Mouse (Mus musculus) forebrain, postnatal 0 days (tissue): ENCODE results near the gene Tprn. TPM values are rescaled to one million over a fixed set of nuclear protein-coding genes. Genes with fewer than 3 reads are reported as not detected.

Source experiments
- ATAC-seq: fragments of 200-750 bp; cut with Nextera tagmentation; 2 replicates; pipeline ENCODE4 v1.8.0; 2017; ENCODE audit warnings: mild to moderate bottlenecking, moderate library complexity
- DNase-seq: peaks from one replicate; pipeline ENCODE4 v3.0.0-alpha.2; 2015
- H3K27ac ChIP-seq: fragments of 300-500 bp; sonication (generic); 2 replicates; pipeline ENCODE4 v1.5.1; 2014; ENCODE audit warnings: low read depth, mild to moderate bottlenecking, antibody characterized with exemption, low read length, moderate library complexity, mixed read lengths
- H3K27me3 ChIP-seq: fragments of 300-500 bp; sonication (generic); 2 replicates; pipeline ENCODE4 v1.6.1; 2014; ENCODE audit warnings: mild to moderate bottlenecking, low read length, mixed read lengths; ENCODE audit not compliant: insufficient read depth
- H3K36me3 ChIP-seq: fragments of 300-500 bp; sonication (generic); 2 replicates; pipeline ENCODE4 v1.6.1; 2014; ENCODE audit warnings: mild to moderate bottlenecking, moderate library complexity; ENCODE audit not compliant: insufficient read depth
- H3K4me1 ChIP-seq: fragments of 300-500 bp; sonication (generic); 2 replicates; pipeline ENCODE4 v1.6.1; 2014; ENCODE audit warnings: antibody characterized with exemption; ENCODE audit not compliant: insufficient read depth
- H3K4me2 ChIP-seq: fragments of 300-500 bp; sonication (generic); 2 replicates; pipeline ENCODE4 v1.6.1; 2014; ENCODE audit warnings: low read depth, mild to moderate bottlenecking, moderate library complexity
- H3K4me3 ChIP-seq: fragments of 300-500 bp; sonication (generic); 2 replicates; pipeline ENCODE4 v1.5.1; 2014; ENCODE audit warnings: low read depth, low read length, mixed read lengths
- H3K9ac ChIP-seq: fragments of 300-500 bp; sonication (generic); 2 replicates; pipeline ENCODE4 v1.6.1; 2014; ENCODE audit warnings: mild to moderate bottlenecking
- H3K9me3 ChIP-seq: fragments of 300-500 bp; sonication (generic); 2 replicates; pipeline ENCODE4 v1.6.1; 2016; ENCODE audit warnings: low read length
- CTCF ChIP-seq: sonication (generic); IDR thresholded peaks from 2 replicates; pipeline ENCODE4 v1.5.1; 2016; ENCODE audit warnings: antibody characterized with exemption, control low read depth, low read depth
- WGBS: fragments of 180-500 bp; shearing (Covaris S2); extraction: QIAGEN DNeasy Blood & Tissue Kit; methylation state at CpG from one replicate; pipeline ENCODE4 v1.1.7; 2014; 5-methylcytosine and 5-hydroxymethylcytosine counted together
- polyA plus RNA-seq: library from polyadenylated mRNA; unstranded; fragments of >200 nt; fragmentation: Nextera tagmentation; extraction: Ambion mirVana; gene quantifications from 2 replicates; pipeline ENCODE4 v1.2.1, GENCODE M21; 2015
- total RNA-seq: library from RNA; depleted of rRNA; stranded (reverse); fragments of >200 nt; gene quantifications from 2 replicates; pipeline ENCODE4 v1.2.3, GENCODE M21; 2014

The Tprn gene
- total and polyA plus RNA-seq, 2 experiments from 2014 or later: 18.1 to 18.8 TPM

DNA sequence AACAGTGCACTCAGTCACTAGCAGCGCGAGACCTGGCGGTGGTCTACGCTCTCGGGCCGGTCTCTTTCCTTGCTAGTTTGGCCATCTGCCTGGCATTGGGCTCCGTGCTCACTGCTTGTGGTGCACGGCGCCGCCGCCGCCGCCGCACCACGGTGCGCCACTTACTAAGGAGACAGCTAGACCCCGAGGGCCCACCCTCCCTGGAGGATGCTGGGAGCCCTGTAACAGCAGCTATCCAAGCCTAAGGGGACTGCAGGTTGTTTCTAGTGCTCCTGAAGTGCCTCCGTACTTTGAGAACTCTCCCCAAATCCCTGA is 28.4 kb downstream of the Tprn start:
- peak overlapping the region; percentile 28 for H3K4me3 ChIP-seq
- under 1% methylated on average over 18 of the region's 18 CpGs for WGBS
- ATAC-seq: peak; percentile 57

DNA sequence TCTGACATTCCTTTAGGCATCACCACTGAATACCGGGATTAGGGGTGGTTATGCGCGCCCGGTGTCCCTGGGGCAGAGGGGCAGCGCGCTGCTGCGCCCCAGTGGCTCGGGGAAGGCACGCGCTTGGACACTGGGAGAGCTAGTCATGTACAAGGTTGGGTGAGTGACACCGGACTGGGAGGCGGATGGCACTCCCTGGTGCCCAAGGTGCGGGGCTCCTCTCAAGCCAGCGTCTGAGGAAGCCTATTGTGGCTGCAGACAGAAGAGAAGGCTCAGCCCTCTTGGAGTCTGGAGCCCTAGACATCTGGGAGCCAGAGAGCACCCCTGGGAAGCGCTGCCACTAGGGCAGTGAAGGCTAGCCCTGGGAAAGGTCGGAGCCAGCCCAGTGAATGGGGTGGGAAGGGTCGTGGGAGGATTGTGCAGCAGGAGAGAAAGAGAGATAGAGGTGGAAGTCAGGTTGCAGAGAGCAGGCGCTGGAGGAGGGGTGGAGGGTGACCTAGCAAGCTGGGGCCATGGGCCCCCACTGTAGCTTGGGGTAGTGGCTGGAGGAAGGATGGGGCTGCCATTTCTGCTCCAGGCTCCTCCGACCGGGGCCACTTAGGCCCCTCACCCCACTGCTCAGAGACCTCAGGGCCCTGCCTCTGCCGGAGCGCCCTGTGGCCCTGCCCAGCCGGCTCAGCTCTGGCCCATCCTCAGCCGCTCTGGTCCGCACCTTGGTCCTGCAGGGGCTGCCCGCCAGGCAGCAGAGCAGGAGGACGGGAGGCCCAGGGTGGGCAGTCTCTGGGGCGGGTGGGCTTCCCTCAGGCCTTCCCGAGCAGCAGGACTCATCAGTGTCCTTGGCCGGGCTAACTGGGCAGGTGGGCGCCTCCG is 29.0 kb downstream of the Tprn start:
- WGBS: 6% methylated on average over 32 of the region's 32 CpGs
- H3K27ac ChIP-seq: no peak overlapping the region
- no peak for TF ChIP-seq CTCF
- ATAC-seq (peak; percentile 0; the same call in 1 of the 2 replicates), DNase-seq (no peak)
- peaks cover 26% of the 10 kb centered on the region for H3K36me3 ChIP-seq
- H3K9me3 ChIP-seq: no peaks in the 10 kb centered on the region
- H3K9ac ChIP-seq: peak overlapping the region; percentile 48; the same call in 1 of the 2 replicates
- H3K27me3 ChIP-seq: peaks cover 39% of the 10 kb centered on the region
- H3K4me1 ChIP-seq: peaks cover 8% of the 10 kb centered on the region; the same call in 1 of the 2 replicates
- H3K4me3 ChIP-seq: 0 out of 2 replicates have a peak overlapping the region, but pooled peaks have one; percentile 28
- peak overlapping the region; percentile 60 for H3K4me2 ChIP-seq

More for the DNA sequence above, 28.4 kb downstream of the Tprn start:
- peak; percentile 66 for DNase-seq
- Histone ChIP-seq H3K36me3 (peaks cover 22% of the 10 kb centered on the region), H3K27ac (no peak overlapping the region), H3K9me3 (no peaks in the 10 kb centered on the region), H3K27me3 (peaks cover 39% of the 10 kb centered on the region), H3K4me1 (peaks cover 8% of the 10 kb centered on the region; the same call in 1 of the 2 replicates), H3K9ac (peak overlapping the region; percentile 48; the same call in 1 of the 2 replicates), H3K4me2 (peak overlapping the region; percentile 60)
- TF ChIP-seq CTCF: no peak

DNA sequence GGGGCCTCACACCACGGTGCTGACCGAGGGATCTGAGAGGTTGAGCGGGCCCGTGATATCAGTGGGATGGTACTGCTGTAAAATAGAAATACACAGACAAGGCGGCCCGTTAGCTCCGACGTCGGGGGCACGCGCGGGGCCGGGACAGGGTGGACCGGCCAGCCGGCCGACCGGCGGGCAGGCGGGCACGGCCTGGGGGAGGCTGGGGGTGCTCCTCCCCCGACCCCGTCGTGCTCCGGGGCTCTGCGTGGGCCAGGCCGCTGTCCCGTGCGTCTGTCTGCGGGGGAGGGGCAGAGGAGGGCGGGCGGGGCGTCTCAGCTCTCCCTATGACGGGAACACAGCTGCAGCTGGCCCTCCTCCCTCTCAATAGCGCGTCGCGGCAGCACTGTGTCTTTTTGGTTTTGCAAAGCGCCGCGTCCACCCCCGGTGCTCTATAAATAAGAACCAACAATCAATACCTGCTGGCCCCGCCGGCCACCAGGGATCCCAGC is 29.7 kb downstream of the Tprn start:
- Histone ChIP-seq H3K4me2 (peak overlapping the region; percentile 40), H3K36me3 (peaks cover 28% of the 10 kb centered on the region), H3K9ac (0 out of 2 replicates have a peak overlapping the region, but pooled peaks have one; percentile 22), H3K27ac (no peak overlapping the region), H3K4me3 (peak overlapping the region; percentile 19; the same call in 1 of the 2 replicates), H3K27me3 (peaks cover 39% of the 10 kb centered on the region), H3K4me1 (peaks cover 8% of the 10 kb centered on the region; the same call in 1 of the 2 replicates), H3K9me3 (no peaks in the 10 kb centered on the region)
- no peak for TF ChIP-seq CTCF
- 14% methylated on average over 34 of the region's 43 CpGs for WGBS
- ATAC-seq (no peak), DNase-seq (no peak)

DNA sequence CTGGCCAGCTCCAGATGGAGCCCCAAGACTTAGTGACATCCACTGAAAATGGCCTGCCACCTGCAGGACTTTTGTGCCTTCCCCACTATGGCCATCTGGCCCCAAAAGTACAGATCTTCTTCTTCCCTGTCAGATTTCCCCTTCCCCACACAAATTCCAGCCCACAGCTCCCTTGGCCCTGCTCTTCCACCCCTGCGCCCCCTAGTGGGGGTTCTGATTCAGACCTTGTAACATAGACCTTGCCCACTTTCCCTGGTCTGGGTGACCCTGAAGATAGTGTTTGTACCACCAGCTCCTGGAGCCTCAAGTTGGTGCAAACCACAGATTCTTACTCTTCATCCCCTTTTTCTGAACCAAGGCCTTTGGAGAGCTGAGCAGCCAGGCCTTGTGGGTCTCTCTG is 30.4 kb downstream of the Tprn start:
- H3K27me3 ChIP-seq: peaks cover 39% of the 10 kb centered on the region
- H3K9ac ChIP-seq: no peak overlapping the region
- H3K4me2 ChIP-seq: peak overlapping the region; percentile 40; the same call in 1 of the 2 replicates
- H3K9me3 ChIP-seq: no peaks in the 10 kb centered on the region
- H3K27ac ChIP-seq: no peak overlapping the region
- DNase-seq (peak; percentile 61), ATAC-seq (no peak)
- H3K4me3 ChIP-seq: no peak overlapping the region
- peaks cover 36% of the 10 kb centered on the region for H3K36me3 ChIP-seq
- peaks cover 8% of the 10 kb centered on the region; the same call in 1 of the 2 replicates for H3K4me1 ChIP-seq
- peak; percentile 85 for TF ChIP-seq CTCF
- WGBS: 0% methylated on average over 1 of the region's 1 CpGs

DNA sequence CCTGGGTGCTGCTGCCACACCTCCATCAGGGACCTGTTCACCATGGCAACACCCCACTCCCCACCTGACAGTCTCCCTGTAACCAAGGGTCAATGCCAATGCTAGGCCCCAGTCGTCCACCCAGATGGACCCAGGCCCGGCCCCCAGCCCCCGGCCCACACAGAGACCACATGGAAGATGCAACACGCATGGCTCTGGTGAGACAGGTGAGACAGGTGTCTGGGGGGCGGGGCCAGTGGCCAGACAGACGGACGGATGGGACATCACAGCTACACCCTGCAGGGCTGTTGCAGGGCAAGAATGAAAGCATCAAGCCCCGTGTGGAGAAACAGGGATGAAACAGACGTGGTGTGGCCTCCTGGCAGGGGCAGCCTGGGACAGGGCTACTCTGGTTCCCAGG is 31.3 kb downstream of the Tprn start:
- Histone ChIP-seq H3K9me3 (no peaks in the 10 kb centered on the region), H3K4me2 (no peak overlapping the region), H3K4me1 (peaks cover 8% of the 10 kb centered on the region; the same call in 1 of the 2 replicates), H3K27me3 (peaks cover 39% of the 10 kb centered on the region), H3K27ac (no peak overlapping the region), H3K9ac (no peak overlapping the region), H3K4me3 (no peak overlapping the region), H3K36me3 (peaks cover 41% of the 10 kb centered on the region)
- ATAC-seq (no peak), DNase-seq (no peak)
- TF ChIP-seq CTCF: no peak
- WGBS: 74% methylated on average over 9 of the region's 9 CpGs

DNA sequence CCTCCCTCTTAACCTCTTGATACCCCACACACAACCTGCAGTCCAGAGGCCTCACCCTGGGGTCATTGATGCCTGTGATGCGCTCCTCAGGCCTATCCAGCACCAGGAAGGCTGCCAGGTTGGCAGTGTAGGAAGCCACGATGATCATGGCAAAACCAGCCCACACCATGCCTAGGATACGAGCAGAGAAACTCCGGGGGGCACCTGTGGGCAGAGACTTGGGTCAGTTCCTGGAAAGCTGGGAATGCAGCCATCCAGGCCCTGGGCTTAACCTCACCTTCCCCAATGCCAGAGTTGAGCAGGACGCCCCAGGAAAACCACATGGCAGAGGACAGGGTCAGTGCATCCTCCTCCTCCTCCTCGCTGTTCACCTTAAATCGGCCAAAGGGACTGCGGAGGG is 34.7 kb downstream of the Tprn start:
- no peak for ATAC-seq
- TF ChIP-seq CTCF: no peak
- Histone ChIP-seq H3K27ac (no peak overlapping the region), H3K4me1 (no peaks in the 10 kb centered on the region), H3K36me3 (peaks cover 44% of the 10 kb centered on the region), H3K9ac (no peak overlapping the region), H3K9me3 (no peaks in the 10 kb centered on the region), H3K27me3 (peaks cover 14% of the 10 kb centered on the region), H3K4me2 (no peak overlapping the region), H3K4me3 (no peak overlapping the region)
- DNase-seq: no peak
- 70% methylated on average over 8 of the region's 8 CpGs for WGBS

DNA sequence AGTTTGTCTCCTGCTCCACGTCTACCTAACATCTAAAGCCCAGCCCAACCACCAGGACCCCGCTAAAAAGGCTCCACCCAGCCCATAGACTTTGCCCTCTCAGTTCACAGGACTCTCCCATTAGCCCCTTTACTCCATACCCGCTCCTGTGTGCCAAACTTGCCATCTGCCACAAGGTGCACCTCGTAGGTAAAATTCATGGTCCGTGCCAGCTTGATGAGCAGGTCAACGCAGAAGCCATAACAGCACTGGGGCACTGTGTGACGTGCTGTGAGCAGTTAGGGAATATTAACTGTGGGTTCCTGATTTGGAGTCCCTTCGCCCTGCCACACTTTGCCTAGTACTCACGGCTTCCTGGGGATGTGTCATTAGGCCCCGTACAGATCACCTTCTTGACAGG is 35.6 kb downstream of the Tprn start:
- H3K27ac ChIP-seq: no peak overlapping the region
- H3K9me3 ChIP-seq: no peaks in the 10 kb centered on the region
- H3K4me1 ChIP-seq: no peaks in the 10 kb centered on the region
- ATAC-seq: no peak
- H3K9ac ChIP-seq: no peak overlapping the region
- H3K4me2 ChIP-seq: no peak overlapping the region
- WGBS: 82% methylated on average over 10 of the region's 10 CpGs
- peaks cover 52% of the 10 kb centered on the region for H3K36me3 ChIP-seq
- peaks cover 6% of the 10 kb centered on the region for H3K27me3 ChIP-seq
- no peak for DNase-seq
- no peak for TF ChIP-seq CTCF
- no peak overlapping the region for H3K4me3 ChIP-seq
